Mouse (Mus musculus) liver, embryonic 14.5 days (tissue): ENCODE results near the gene Nit1. TPM values are rescaled to one million over a fixed set of nuclear protein-coding genes. Genes with fewer than 3 reads are reported as not detected.

ENCODE experiments used
- ATAC-seq: fragments of 200-750 bp; cut with Nextera tagmentation; 2 replicates; pipeline ENCODE4 v1.8.0; 2017; ENCODE audit warnings: moderate number of reproducible peaks, mild to moderate bottlenecking, moderate library complexity; ENCODE audit not compliant: insufficient read depth
- DNase-seq, 3 experiments: peaks; one replicate each; pipeline ENCODE4 v3.0.0-alpha.2; 2012 to 2013; ENCODE audit warnings: low read depth in 3 of 3, low spot score in 3 of 3
- H3K27ac ChIP-seq: fragments of 300-500 bp; sonication (generic); 2 replicates; pipeline ENCODE4 v1.5.1; 2014; ENCODE audit warnings: moderate library complexity, mild to moderate bottlenecking, control low read depth, inconsistent platforms
- H3K27me3 ChIP-seq: fragments of 300-500 bp; sonication (generic); 2 replicates; pipeline ENCODE4 v1.6.1; 2014; ENCODE audit warnings: mild to moderate bottlenecking, low read length, moderate library complexity; ENCODE audit not compliant: control insufficient read depth, insufficient read depth
- H3K36me3 ChIP-seq: fragments of 300-500 bp; sonication (generic); replicated peaks from 2 replicates; pipeline ENCODE4 v1.6.1; 2014; ENCODE audit warnings: low read depth; ENCODE audit not compliant: control insufficient read depth, insufficient read depth
- H3K4me1 ChIP-seq, 2 experiments: fragments of 200-500 bp in 1 of 2; fragments of 300-500 bp in 1 of 2; sonication (generic) in 1 of 2; replicated peaks; 2 replicates each; pipeline ENCODE4 v1.6.1; 2012 to 2014; ENCODE audit warnings: antibody characterized with exemption in 1 of 2, inconsistent platforms in 1 of 2, low read length in 1 of 2; ENCODE audit not compliant: control insufficient read depth in 2 of 2, insufficient read depth in 2 of 2
- H3K4me2 ChIP-seq: fragments of 300-500 bp; sonication (generic); 2 replicates; pipeline ENCODE4 v1.6.1; 2014; ENCODE audit warnings: low read depth, mild to moderate bottlenecking, control low read depth, moderate library complexity
- H3K4me3 ChIP-seq, 2 experiments: fragments of 200-500 bp in 1 of 2; fragments of 300-500 bp in 1 of 2; sonication (generic) in 1 of 2; 2 replicates each; pipeline ENCODE4 v1.5.1; 2012 to 2014; ENCODE audit warnings: low read depth in 2 of 2, low read length in 2 of 2, mild to moderate bottlenecking in 2 of 2, control low read depth in 1 of 2, inconsistent platforms in 1 of 2, moderate library complexity in 1 of 2; ENCODE audit not compliant: insufficient read depth in 1 of 2
- H3K9ac ChIP-seq: fragments of 300-500 bp; sonication (generic); replicated peaks from 2 replicates; pipeline ENCODE4 v1.6.1; 2014; ENCODE audit warnings: mild to moderate bottlenecking, control low read depth, moderate library complexity
- H3K9me3 ChIP-seq: fragments of 300-500 bp; sonication (generic); 2 replicates; pipeline ENCODE4 v1.6.1; 2016; ENCODE audit warnings: low read length, mixed read lengths; ENCODE audit not compliant: control insufficient read depth
- CTCF ChIP-seq: IDR thresholded peaks from 2 replicates; pipeline ENCODE4 v1.5.1; 2016; ENCODE audit warnings: antibody characterized with exemption, low read depth, control low read depth
- EP300 ChIP-seq: IDR thresholded peaks from 2 replicates; pipeline ENCODE4 v1.6.1; 2016; ENCODE audit warnings: antibody characterized with exemption, low read depth
- WGBS: fragments of 180-500 bp; shearing (Covaris S2); extraction: QIAGEN DNeasy Blood & Tissue Kit; methylation state at CpG from one replicate; pipeline ENCODE4 v1.1.7; 2014; ENCODE audit not compliant: insufficient replicate concordance; 5-methylcytosine and 5-hydroxymethylcytosine counted together
- polyA plus RNA-seq, 2 experiments: library from polyadenylated mRNA; depleted of rRNA in 1 of 2; stranded (reverse) in 1 of 2; unstranded in 1 of 2; fragments of >200 nt; fragmentation: Nextera tagmentation in 1 of 2; extraction: Ambion mirVana in 1 of 2; gene quantifications; 2 replicates each; pipeline versions ENCODE4 v1.2.1 to v1.2.3; 2012 to 2014

Nit1 gene
- polyA plus RNA-seq, 2 experiments = 22.1 to 23.4 TPM

DNA sequence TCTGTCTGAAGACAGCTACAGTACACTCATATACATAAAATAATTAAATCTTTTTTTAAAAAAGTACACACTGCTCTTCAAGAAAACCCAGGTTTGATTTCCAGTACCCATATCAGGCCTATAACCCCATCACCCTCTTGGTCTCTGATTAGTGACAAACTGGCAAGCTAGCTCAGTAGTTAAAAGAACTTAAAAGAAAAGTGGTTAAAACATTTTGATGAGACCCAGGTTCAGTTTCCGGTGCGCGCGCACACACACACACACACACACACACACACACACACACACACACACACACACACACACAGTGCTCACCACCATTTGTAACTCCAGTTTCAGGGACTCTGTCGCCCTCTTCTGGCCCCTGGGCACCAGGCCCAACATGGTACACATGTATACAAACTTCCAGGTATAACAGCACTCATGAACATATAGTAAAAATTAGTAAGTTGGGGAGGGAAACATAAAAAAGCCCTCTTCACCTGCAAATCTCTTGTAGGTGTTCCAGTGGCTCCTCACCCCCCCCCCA, 10.4 kb upstream of the Nit1 start:
- TF ChIP-seq CTCF = peak; percentile 84
- TF ChIP-seq EP300 = no peak
- Histone ChIP-seq H3K36me3 (peaks cover 4% of the 10 kb centered on the region; the same call in 1 of the 2 replicates), H3K9me3 (no peaks in the 10 kb centered on the region), H3K4me2 (no peak overlapping the region), H3K4me3 (no peak overlapping the region), H3K27me3 (no peaks in the 10 kb centered on the region), H3K9ac (no peak overlapping the region), H3K27ac (no peak overlapping the region), H3K4me1 (peaks cover 2 to 4% of the 10 kb centered on the region in 2 experiments; a peak in 3 of 4 replicates)
- ATAC-seq (no peak), DNase-seq (peak in 1 of 3 experiments; percentile 36)
- 59% methylated on average over 5 of the region's 5 CpGs for WGBS

DNA sequence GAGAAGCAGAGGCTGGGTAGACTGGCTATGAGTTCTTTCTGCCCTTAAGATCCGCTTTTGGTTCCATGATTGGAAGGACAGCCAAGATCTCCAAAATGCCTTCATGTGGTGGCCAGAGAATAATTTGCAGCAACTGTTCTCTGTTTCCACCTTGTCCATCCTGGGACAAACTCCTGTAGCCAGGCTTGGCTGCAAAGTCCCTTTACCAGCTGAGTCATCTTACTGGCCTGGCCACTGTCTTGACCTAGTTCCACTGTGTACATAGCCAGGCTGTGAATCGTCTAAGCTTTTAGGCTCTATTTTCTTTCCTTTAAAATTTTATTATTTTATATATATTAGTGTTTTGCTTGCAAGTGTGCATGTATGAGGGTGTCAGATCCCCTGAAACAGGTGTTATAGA, 3.8 kb upstream of the Nit1 start:
- no peaks in the 10 kb centered on the region for H3K27me3 ChIP-seq
- H3K4me2 ChIP-seq = no peak overlapping the region
- H3K27ac ChIP-seq = no peak overlapping the region
- 71% methylated on average over 2 of the region's 2 CpGs for WGBS
- H3K9ac ChIP-seq = no peak overlapping the region
- H3K4me3 ChIP-seq = no peak overlapping the region
- no peaks in the 10 kb centered on the region; the same call in 1 of the 2 replicates for H3K9me3 ChIP-seq
- no peak for TF ChIP-seq CTCF
- TF ChIP-seq EP300 = no peak
- ATAC-seq (no peak), DNase-seq (no peak)
- H3K36me3 ChIP-seq = no peaks in the 10 kb centered on the region
- H3K4me1 ChIP-seq = peaks cover 0 to 6% of the 10 kb centered on the region in 2 experiments; a peak in 3 of 4 replicates

DNA sequence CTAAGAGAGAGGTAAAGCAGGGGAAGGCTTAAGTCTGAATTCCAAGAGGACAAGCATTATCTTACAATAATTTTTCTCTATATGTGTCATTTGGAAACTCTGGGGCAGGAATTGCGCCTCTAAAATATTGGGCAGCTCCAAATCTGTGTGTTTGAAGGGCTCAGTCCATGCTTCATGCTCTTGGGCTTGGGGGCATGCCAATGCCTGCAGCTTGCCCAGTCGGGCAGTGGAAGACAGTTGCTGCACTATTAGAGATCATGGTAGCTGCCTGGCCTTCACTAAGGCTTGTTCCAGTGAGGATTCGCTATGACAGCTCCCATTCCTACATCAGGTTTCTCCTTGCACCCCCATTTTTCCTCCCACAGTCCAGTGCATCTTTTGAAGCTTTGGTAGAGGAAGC, 3.2 kb upstream of the Nit1 start:
- DNase-seq = no peak
- Histone ChIP-seq H3K27ac (no peak overlapping the region), H3K27me3 (no peaks in the 10 kb centered on the region), H3K4me3 (no peak overlapping the region), H3K9me3 (no peaks in the 10 kb centered on the region; the same call in 1 of the 2 replicates), H3K36me3 (no peaks in the 10 kb centered on the region), H3K4me1 (peaks cover 0 to 6% of the 10 kb centered on the region in 2 experiments; a peak in 3 of 4 replicates), H3K9ac (no peak overlapping the region), H3K4me2 (no peak overlapping the region)
- 73% methylated on average over 3 of the region's 3 CpGs for WGBS
- ATAC-seq = no peak
- no peak for TF ChIP-seq CTCF
- TF ChIP-seq EP300 = no peak

DNA sequence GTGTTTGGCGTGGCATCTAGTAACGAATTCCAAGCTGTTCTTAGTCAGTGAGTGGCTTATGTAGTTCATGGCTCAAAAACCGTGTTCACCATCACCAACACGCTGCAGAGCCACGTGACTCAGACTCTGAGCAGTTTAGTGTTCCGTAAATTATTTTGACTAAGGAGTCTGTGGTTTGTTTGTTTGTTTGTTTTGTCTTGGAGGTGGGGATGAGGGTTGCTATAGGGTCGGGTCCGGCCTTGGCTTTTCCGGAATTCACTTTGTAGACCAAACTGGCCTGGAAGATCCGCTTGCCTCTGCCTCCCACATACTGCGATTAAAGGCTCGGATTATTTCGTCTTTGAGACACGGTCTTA, 627 bp upstream of the Nit1 start:
- H3K4me3 ChIP-seq = peak overlapping the region; percentile 77 to 82
- peaks cover 0 to 6% of the 10 kb centered on the region in 2 experiments; a peak in 3 of 4 replicates for H3K4me1 ChIP-seq
- DNase-seq (no peak), ATAC-seq (peak; percentile 41; the same call in 1 of the 2 replicates)
- peaks cover 8% of the 10 kb centered on the region for H3K36me3 ChIP-seq
- 0% methylated on average over 14 of the region's 14 CpGs for WGBS
- no peaks in the 10 kb centered on the region for H3K27me3 ChIP-seq
- H3K9ac ChIP-seq = peak overlapping the region; percentile 76
- H3K9me3 ChIP-seq = no peaks in the 10 kb centered on the region; the same call in 1 of the 2 replicates
- peak overlapping the region; percentile 76 for H3K4me2 ChIP-seq
- TF ChIP-seq CTCF = no peak
- no peak for TF ChIP-seq EP300
- H3K27ac ChIP-seq = peak overlapping the region; percentile 32

DNA sequence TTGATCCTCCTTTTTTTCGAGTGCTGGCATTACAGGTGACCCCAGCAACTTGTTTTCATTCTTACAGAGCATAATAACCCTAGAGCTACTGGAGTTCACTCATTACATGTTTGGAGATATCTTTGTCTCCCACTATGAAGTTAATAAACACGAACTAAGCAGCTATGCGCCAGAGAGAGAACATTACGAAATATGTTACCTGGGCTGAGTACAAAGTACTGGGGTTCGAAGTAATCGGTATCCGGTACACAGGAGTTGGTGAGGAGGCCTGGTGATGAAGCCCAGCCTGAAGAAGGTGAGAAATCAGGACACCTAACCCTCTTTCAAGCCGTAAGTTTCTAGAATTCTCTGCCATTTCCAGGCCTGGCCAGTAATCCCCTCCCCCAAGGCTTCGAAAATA, 731 bp downstream of the Nit1 start:
- Histone ChIP-seq H3K9ac (peak overlapping the region; percentile 76), H3K4me2 (peak overlapping the region; percentile 76), H3K36me3 (peaks cover 10% of the 10 kb centered on the region), H3K4me3 (peak overlapping the region; percentile 77 to 82), H3K4me1 (peaks cover 0 to 6% of the 10 kb centered on the region in 2 experiments; a peak in 3 of 4 replicates), H3K27me3 (no peaks in the 10 kb centered on the region), H3K27ac (no peak overlapping the region), H3K9me3 (no peaks in the 10 kb centered on the region; the same call in 1 of the 2 replicates)
- ATAC-seq (no peak), DNase-seq (no peak)
- WGBS = 64% methylated on average over 9 of the region's 9 CpGs
- no peak for TF ChIP-seq EP300
- no peak for TF ChIP-seq CTCF
